Mouse (Mus musculus) cortical plate, adult 2 months (tissue): ENCODE data around the gene Rbm28.

ENCODE experiments used
- CTCF ChIP-seq: fragments of 200-500 bp; IDR thresholded peaks from 2 replicates; pipeline ENCODE4 v1.5.1; 2011; ENCODE audit warnings: mild to moderate bottlenecking, control low read depth, low read length; ENCODE audit not compliant: insufficient read depth; ENCODE audit errors: extremely low read depth
- POLR2A ChIP-seq: fragments of 200-500 bp; IDR thresholded peaks from 2 replicates; pipeline ENCODE4 v1.6.1; 2011; ENCODE audit warnings: mild to moderate bottlenecking, low read length, control low read depth; ENCODE audit not compliant: insufficient read depth; ENCODE audit errors: extremely low read depth

DNA sequence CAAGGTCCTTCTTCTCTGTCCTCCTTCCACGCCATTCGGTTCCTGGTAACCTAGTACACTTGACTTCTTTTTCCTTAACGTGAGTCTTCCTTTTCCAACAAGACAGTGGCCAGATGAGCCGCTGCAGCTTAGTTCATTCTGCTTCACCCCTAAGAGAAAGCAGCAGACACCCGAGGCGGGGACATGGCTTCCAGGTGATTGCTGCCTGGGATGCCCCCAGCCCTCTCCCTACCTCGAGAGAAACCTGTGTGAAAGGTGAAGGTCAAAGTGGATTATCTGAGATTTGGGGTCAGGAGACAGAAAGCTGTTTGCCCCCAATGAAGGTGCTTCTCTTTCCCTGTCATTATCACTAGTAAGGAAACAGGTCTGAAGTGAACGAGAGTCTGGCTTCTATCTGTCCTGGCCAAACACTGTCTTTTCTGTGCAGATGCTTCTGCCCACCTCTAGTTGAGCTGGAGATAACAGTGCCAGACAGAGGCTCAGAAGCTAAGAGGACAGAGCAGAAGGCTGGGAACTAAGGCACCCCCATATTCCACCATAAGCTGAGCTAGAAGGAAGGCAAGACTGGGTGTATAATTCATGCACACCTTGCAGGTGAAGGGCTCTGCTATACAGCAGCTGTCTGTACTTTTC, 34.5 kb upstream of the Rbm28 start:
- no peak for TF ChIP-seq CTCF
- no peak for TF ChIP-seq POLR2A
